Mouse (Mus musculus) bone marrow macrophage, adult 2 months (primary cell): Measurements from ENCODE around the gene Fut11.

ENCODE experiments used
- CTCF ChIP-seq: IDR thresholded peaks from 2 replicates; pipeline ENCODE4 v1.5.1; 2012; ENCODE audit warnings: low read depth, mild to moderate bottlenecking, low read length, moderate library complexity
- POLR2A ChIP-seq: IDR thresholded peaks from 2 replicates; pipeline ENCODE4 v1.6.1; 2012; ENCODE audit warnings: mild to moderate bottlenecking, low read depth, low read length, borderline replicate concordance

- TF ChIP-seq CTCF (no peak), POLR2A (no peak)
These were observed 39.9 kb upstream of the Fut11 start for GRCm38 (mm10) chr14:20654690-20655421.
